Mouse (Mus musculus) kidney, adult 18-20 months (tissue): ENCODE measurements around the gene Myo1e.

ENCODE experiments used
- DNase-seq: peaks from one replicate; pipeline ENCODE4 v3.0.0; 2021

Myo1e gene

DNA sequence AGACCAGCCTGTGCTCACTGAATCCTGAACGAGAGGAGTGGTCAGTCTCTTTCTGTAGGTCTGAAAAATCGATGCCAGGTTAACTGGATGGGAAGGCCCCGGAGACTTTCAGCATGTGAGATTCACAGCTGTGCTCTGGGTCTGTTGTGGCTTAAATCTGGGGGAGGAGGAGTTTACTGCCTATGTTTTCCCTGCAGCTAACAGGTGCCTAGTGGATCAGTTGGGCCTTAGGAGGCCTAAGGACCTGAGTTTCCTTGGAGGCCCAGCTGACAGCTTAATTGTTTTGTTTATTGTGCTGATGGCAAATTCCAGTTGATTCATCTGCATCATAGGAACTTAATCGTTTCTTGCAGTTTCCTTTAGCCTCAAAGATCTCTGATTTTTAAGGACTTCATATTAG is 16.0 kb downstream of the Myo1e start:
- no peak for DNase-seq

- no peak for DNase-seq
Observed at GRCm38 (mm10) chr9:70224046-70224445, 16.9 kb downstream of the Myo1e start.

DNA sequence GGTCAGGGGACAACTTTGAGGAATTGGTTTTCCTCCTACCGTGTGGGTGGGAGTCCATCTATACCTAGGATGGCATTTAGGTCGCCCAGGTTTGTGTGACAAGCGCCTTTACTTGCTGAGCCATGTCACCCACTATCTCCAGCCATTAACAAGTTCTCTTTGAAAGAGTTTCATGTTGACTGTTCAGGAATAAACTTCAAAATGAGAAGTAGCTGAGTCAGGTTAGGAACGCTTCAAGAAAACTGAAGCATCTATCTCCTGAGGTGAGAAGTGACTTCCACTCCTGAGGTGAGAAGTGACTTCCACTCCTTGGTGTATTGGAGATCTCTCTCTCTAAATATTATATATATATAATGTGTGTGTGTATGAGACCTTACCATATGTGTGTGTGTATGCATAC is 19.2 kb downstream of the Myo1e start:
- DNase-seq: no peak

GRCm38 (mm10) chr9:70229823-70230222 is 22.7 kb downstream of the Myo1e start:
- DNase-seq: peak; percentile 60

DNA sequence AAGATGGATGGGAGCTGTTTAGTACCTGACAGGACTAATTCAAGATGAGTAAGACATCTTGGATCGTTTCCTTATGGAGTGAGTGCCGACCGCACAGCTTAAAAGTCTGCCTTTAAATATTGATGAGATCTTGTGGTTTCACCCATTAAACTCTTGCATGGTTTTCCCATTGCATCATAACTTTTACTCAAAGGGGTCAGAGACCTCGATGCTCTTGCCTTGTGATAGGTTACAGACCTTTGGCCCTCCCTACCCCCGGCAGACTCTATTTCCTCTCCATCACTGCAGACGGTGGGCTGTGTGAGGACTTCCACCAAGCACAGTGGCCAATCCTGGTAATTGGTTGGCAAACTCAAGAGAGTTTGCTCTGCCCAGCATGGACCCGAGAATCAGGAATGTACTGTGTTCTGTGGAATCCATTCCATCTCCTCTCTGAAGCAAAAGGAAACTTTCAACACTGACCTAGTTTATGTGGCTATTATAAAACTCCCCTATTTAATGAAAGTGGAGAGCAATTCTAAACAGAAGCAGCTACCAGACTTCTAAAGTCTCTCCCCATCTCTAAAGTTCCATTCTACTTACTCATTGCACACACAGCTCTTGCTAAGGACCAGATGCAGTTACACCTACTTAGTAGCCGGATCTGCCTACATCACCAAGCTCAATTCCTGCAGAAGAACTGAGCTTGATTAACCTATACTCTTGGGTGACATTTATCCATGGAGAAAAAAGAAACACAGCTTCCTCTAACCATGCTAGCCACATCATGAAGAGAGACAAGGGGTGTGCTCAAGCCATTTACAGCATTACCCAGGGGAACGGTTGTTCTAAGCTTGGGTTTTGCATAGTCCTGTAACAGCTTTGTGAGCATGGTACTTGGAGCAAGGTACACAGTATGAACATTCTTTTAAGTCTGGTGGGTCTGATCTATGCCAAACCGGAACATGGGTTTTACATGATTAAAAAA is 25.2 kb downstream of the Myo1e start:
- DNase-seq: no peak

DNA sequence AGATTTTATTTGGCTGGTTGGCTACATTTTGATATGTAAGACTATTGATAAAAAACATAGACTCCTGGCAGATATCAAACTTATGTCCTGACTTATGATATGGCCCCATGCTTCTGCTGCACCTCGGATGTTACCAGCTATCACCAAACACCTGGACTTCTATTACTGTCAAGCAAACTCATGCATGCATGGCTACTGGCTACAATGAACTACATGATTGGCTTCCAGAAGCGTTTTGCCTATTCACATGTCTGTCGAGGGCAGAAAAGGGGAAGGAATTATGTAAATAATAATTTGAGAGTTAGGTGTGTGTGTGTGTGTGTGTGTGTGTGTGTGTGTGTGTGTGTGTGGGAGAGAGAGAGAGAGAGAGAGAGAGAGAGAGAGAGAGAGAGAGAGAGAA is 30.0 kb downstream of the Myo1e start:
- DNase-seq: no peak

- no peak for DNase-seq
Observed at GRCm38 (mm10) chr9:70237561-70237960, 30.4 kb downstream of the Myo1e start.

DNA sequence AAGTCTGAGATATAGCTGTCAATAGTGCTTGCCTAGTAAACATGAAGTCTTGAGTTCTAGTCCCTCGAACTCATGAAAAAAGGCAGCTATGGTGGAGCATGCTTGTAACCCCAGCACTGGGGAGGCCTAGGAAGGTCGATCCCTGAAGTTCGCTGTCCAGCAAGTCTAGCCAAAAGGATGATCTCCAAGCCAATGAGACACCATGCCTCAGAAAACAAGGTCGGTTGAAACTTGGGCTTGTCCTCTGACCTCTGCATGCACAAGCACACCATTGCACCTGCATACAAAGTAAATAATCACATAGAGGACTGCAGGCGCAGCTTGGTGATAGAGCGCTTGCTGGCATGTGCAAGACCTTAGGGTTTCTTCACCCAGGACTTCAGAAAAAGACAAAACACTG is 31.2 kb downstream of the Myo1e start:
- no peak for DNase-seq

GRCm38 (mm10) chr9:70239229-70239628 is 32.1 kb downstream of the Myo1e start:
- DNase-seq: no peak

DNA sequence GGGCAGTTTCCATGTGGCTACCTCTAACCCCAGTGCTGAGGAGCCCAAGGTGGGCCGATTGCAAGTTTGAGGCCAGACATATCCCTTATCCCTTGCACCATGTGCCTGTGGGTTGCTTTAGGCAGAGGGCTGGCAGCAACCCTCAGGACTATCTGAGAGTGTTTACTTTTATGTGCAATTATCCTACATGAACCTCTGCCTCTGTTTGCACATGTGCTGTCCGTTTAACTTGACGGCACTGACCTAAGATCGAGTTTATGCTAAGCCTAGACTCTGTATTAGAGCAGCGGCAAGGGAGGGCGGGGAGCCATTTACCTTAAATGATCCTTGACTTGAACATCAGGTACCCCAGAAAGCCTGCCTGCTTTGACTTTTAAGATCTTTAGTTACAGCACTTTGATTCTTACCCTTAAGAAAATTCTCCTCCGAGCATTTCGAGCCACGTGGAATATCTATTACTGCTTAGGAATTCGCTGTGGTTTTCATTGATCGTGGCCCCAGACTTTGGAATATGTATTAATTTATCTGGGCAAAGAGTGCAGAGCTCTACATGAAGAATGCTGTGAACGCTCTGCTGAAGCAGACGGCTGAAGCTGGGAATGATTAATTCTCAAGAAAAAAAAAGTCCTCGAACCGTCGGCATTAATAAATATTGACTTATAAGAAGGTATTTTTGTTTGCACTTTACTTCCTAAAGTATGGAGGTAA is 33.7 kb downstream of the Myo1e start:
- DNase-seq: peak; percentile 38

DNA sequence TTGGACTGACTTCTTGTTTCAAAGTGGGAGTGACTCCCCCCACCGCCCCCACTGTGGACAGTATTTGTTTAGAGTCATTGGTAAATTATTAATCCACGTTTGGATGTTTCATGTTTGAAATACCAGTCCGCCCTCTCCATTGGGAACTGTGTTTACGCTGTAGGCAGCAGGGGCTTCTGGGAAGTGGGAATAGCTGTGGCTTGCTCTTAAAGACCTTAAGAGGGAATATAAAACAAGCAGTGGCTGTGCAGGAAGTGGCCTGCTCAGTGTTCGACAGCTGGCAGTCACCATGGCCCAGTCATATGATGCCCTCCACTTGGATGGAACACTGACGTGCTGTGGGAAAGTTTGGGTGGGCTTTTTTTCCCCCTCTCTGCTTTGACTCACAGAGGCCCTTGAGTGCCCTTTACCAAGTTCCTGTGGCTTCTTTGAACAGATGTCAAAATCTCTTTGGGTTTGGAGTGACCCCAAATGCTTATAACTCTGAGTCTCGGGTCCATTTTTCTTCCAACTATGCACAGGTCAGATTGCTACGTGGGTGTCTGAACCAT is 34.3 kb downstream of the Myo1e start:
- DNase-seq: peak; percentile 61

DNA sequence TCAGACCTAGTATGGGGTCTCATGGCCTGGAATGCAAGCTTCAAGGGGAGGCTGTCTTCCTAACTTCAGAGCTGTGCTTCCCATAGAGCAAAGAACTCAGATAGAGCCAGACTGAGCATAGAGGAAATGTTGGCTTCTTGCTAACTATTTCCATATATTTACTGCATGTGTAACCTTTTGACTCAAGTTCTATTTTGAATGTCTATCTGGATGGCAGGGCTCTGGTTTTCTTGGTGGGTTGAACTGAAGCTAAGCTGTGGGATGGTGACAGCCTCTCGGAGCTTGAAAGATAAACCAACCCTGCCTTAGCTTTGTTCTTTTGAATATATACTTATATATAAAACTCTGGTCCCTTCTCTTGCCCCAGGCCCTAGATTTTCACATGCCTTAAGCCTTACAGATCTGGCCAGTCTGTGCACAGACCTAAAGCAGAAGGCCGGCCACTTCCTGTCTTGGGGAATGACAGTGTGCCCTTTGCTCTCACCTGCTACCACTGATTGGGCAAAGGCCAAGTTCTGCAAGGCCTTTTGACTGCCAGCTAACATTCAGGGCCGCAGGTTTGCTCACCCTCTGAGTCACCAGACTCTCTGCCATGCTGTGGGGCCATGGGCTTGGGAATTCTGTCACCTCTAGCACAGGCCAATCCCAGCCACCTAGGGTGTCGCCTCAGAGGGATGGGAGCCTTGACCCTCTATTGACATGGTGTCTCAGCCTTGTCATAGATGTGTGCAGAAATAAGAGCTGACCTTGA is 35.1 kb downstream of the Myo1e start:
- DNase-seq: peak; percentile 64

DNA sequence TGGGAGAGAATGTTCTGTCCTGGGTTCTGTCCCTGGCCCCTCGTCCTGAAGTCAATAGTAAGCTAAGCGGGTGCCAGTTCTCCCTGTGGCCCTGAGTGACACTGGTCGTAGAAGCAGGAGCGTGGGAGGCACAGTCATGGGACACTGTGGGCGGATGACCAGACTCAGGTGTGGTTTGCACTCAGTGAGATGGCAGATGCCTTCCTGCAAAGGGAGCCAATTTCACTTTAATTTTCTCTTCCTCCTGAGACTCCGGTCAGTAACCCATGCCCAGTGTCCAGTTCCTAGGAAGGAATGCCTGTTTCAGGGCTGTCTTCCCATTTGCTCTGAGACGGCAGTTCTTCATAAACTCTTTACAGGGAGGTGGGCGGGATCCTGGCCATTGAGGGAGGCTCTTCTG is 36.1 kb downstream of the Myo1e start:
- no peak for DNase-seq

DNA sequence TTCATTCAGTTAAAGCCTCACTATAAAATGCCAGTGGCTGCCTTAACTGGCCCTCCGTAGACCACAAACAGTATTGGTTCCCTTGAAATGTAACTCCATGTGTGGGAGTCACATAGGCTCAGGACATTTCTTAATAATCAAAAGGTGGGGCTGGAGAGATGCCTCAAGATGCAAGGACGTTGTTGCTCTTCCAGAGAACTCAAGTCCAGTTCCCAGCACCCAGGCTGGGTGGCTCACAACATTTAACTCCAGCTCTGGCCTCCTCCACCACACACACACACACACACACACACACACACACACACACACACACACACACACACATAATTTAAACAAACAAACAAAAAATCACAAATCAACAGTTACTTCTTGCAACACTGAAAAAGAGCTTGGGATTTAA is 36.6 kb downstream of the Myo1e start:
- DNase-seq: no peak

GRCm38 (mm10) chr9:70244115-70244514 is 37.0 kb downstream of the Myo1e start:
- DNase-seq: no peak

- DNase-seq: no peak
Observed at GRCm38 (mm10) chr9:70245040-70245439, 37.9 kb downstream of the Myo1e start.

- no peak for DNase-seq
Observed at GRCm38 (mm10) chr9:70246427-70246826, 39.3 kb downstream of the Myo1e start.

DNA sequence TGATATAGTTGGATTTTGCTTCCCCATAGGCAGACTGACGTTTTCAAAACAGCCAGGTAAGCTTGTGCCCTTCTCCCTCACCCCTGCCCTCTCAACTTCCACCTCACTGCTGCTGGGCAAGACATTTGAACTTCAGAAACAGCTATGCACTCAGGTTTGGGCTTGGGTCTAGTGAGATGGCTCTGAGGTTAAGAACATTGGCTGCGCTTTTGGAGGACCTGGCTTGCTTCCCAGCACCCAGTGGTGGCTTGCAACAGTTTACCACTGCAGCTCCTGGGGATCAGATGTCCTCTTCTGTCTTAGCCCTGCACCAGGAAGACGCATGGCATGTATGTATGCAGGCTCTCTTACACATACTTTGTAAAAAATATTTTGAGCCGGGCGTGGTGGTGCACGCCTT is 40.9 kb downstream of the Myo1e start:
- no peak for DNase-seq

DNA sequence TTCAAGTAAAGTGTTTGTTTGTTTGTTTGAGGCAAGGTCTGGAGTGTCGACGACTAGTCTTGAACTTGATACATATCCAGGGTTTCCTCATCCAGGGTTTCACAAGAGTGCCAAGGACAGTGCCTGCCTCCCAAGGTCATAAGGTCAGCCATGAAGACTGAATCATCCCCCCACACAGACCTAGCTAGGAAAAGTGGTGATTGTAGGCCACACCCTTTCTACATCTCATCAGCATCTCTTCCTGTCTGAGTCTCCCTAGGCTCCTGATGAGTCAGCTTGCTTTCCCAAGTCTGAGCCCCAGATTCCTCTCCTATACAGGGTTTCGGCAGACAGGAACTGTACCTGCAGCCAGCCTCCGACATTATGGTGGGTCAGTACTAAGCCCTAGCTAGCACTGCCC is 41.7 kb downstream of the Myo1e start:
- DNase-seq: no peak

GRCm38 (mm10) chr9:70249881-70250681 is 42.9 kb downstream of the Myo1e start:
- peak; percentile 57 for DNase-seq

DNA sequence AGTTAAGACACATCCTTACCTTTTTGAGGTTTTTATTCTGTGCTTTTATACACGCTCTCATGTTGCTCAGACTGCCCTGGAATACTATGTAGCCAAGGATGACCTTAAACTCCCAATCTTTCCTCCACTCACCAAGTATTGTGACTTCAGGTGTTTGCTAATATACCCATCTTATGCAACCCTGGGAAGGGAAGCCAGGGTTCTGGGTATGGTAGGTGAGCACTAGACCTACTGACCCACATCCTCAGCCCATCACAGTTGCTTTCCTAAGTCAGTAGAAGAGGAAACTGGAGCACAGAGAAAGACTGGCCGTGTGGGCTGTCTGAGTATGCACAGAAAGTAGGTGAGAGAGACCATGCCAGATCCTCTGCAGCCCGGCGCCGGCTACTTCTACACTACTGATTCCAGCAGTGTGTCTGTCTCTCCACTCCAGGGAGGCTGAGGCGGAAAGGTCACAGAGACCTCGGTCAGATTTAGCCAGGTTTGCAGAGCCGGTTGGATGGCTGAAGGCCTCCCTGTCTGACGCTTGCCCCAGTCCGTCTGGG is 44.4 kb downstream of the Myo1e start:
- DNase-seq: no peak

- DNase-seq: no peak
Observed at GRCm38 (mm10) chr9:70253016-70253415, 45.9 kb downstream of the Myo1e start.
